Mouse (Mus musculus) midbrain, embryonic 11.5 days (tissue): ENCODE measurements around the gene Rnf141. TPM values are rescaled to one million over a fixed set of nuclear protein-coding genes. Genes with fewer than 3 reads are reported as not detected.

Source experiments
- ATAC-seq: fragments of 200-750 bp; cut with Nextera tagmentation; 2 replicates; pipeline ENCODE4 v1.8.0; 2017; ENCODE audit warnings: moderate TSS enrichment, moderate library complexity; ENCODE audit not compliant: low FRiP score
- DNase-seq: peaks from one replicate; pipeline ENCODE4 v3.0.0; 2015; ENCODE audit warnings: low spot score; ENCODE audit errors: missing footprints
- H3K27ac ChIP-seq: fragments of 300-500 bp; sonication (generic); 2 replicates; pipeline ENCODE4 v1.5.1; 2014; ENCODE audit warnings: low read depth, low read length
- H3K27me3 ChIP-seq: fragments of 300-500 bp; sonication (generic); 2 replicates; pipeline ENCODE4 v1.6.1; 2014; ENCODE audit warnings: mild to moderate bottlenecking, low read length, moderate library complexity, mixed read lengths; ENCODE audit not compliant: control insufficient read depth, insufficient read depth
- H3K36me3 ChIP-seq: fragments of 300-500 bp; sonication (generic); 2 replicates; pipeline ENCODE4 v1.6.1; 2014; ENCODE audit warnings: mild to moderate bottlenecking, low read length, moderate library complexity, mixed read lengths; ENCODE audit not compliant: control insufficient read depth, insufficient read depth
- H3K4me1 ChIP-seq: fragments of 300-500 bp; sonication (generic); 2 replicates; pipeline ENCODE4 v1.6.1; 2014; ENCODE audit warnings: low read length; ENCODE audit not compliant: control insufficient read depth, insufficient read depth
- H3K4me2 ChIP-seq: fragments of 300-500 bp; sonication (generic); 2 replicates; pipeline ENCODE4 v1.6.1; 2014; ENCODE audit warnings: mild to moderate bottlenecking, moderate library complexity
- H3K4me3 ChIP-seq: fragments of 300-500 bp; sonication (generic); 2 replicates; pipeline ENCODE4 v1.5.1; 2014; ENCODE audit warnings: low read depth, low read length
- H3K9ac ChIP-seq: fragments of 300-500 bp; sonication (generic); 2 replicates; pipeline ENCODE4 v1.6.1; 2014; ENCODE audit warnings: low read length
- H3K9me3 ChIP-seq: fragments of 300-500 bp; sonication (generic); 2 replicates; pipeline ENCODE4 v1.6.1; 2016; ENCODE audit warnings: low read length; ENCODE audit not compliant: control insufficient read depth
- whole genome bisulfite sequencing: fragments of 180-500 bp; shearing (Covaris S2); extraction: QIAGEN DNeasy Blood & Tissue Kit; methylation state at CpG from one replicate; pipeline ENCODE4 v1.1.7; 2014; 5-methylcytosine and 5-hydroxymethylcytosine counted together
- polyA plus RNA-seq: library from polyadenylated mRNA; unstranded; fragments of >200 nt; fragmentation: Nextera tagmentation; extraction: Ambion mirVana; gene quantifications from 2 replicates; pipeline ENCODE4 v1.2.1, GENCODE M21; 2014

Rnf141 gene
- polyA plus RNA-seq, 1 experiment from 2014 or later = 27.7 TPM

DNA sequence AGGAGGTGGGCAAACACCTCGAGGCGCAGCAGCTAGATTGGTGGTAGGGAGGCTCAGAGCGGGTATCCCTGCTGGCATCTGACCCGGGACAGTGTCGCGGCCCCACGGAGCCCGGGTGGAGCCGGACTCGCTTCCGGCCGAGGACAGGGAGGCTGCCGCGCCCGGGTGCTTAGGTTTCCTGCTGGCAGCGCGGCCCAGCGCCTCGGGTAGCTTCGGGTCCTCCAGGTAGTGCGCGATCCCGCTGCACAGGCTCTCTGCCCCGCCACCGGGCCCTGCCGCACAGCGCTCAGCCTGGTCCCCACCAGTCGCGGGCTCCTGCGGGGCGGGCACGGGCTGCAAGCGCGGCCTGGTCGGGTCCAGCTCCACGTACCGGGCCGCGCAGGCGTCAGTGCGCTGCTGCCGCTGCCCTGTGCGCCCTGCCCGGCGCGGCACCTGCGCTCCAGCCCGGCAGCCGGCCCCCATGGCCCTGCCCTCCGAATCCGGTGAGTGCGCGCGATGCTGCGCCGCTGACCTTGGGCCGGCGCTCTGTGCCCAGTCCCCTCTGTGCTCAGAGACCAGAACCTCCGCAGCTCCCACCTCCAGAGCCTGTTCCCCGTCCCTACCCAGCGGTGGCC lies 75.7 kb downstream of the Rnf141 start:
- Histone ChIP-seq H3K9ac (peak overlapping the region; percentile 64), H3K4me2 (peak overlapping the region; percentile 91), H3K27me3 (peaks cover 14% of the 10 kb centered on the region), H3K36me3 (no peaks in the 10 kb centered on the region), H3K9me3 (no peaks in the 10 kb centered on the region), H3K4me3 (peak overlapping the region; percentile 53), H3K27ac (no peak overlapping the region), H3K4me1 (0 out of 2 replicates have a peak, but pooled peaks cover 2% of the 10 kb centered on the region)
- ATAC-seq (peak; percentile 72), DNase-seq (peak; percentile 93)
- under 1% methylated on average over 55 of the region's 61 CpGs for WGBS

DNA sequence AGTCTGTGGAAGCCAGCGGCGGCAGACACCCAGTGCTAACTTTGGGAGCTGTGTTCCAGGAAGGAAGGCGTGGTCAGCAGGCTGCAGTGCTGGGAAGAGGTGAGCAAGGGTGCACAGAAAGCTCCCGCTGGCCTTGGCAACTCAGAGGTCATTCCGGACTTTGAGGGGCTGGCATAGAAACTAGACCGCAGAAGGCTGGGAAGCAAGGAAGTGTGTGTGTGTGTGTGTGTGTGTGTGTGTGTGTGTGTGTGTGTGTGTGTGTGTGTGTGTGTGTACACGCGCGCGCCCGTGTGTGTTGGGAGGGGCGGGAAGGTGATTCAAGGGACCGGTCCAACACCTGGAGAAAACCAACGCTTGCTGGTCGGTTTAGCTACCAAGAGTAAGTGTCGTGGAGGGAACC lies 76.3 kb downstream of the Rnf141 start, which contains the start of gene Ampd3:
Gene Ampd3, plus strand, starts transcription at position 206 of the 400 bp plus-strand sequence.
- H3K27me3 ChIP-seq = peaks cover 14% of the 10 kb centered on the region
- DNase-seq = no peak
- 0 out of 2 replicates have a peak, but pooled peaks cover 2% of the 10 kb centered on the region for H3K4me1 ChIP-seq
- no peaks in the 10 kb centered on the region for H3K36me3 ChIP-seq
- WGBS = 11% methylated on average over 14 of the region's 16 CpGs
- no peak within 1 kb of the TSS for H3K27ac ChIP-seq
- no peaks in the 10 kb centered on the region for H3K9me3 ChIP-seq
- peak within 1 kb of the TSS; percentile 64 for H3K9ac ChIP-seq
- H3K4me3 ChIP-seq = peak within 1 kb of the TSS; percentile 53
- no peak for ATAC-seq
- H3K4me2 ChIP-seq = peak within 1 kb of the TSS; percentile 91

DNA sequence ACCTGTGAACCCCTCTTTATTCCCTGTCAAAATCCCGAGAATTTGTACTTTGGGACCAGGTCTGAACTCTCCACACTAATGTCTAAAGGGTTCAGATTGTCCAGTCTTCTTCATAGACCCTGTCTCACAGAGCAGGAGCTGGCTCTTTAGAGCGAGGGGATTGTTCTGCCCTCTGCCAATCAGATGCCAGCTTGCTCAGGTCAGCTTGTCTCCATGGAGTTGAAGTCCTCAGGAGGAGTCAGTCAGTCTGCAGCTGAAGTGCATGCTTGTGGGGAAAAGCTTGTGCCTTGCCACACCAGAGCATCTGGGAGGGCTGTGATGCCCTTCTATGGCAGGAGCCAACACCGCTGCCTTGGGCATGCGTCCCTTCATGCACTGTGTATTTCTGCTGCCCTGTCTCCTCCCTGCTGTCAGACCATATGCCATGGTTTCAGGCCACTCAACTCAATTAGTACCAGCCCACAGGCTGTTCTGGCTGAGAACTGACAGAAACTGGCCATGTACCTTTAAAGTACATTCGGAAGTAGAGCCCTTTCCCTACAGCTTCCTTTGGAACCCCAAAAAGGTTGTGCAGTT lies 81.6 kb downstream of the Rnf141 start:
- H3K4me1 ChIP-seq = no peaks in the 10 kb centered on the region
- H3K27ac ChIP-seq = no peak overlapping the region
- H3K4me3 ChIP-seq = no peak overlapping the region
- no peaks in the 10 kb centered on the region; the same call in 1 of the 2 replicates for H3K27me3 ChIP-seq
- no peak for DNase-seq
- no peaks in the 10 kb centered on the region for H3K9me3 ChIP-seq
- no peak for ATAC-seq
- H3K9ac ChIP-seq = no peak overlapping the region
- 80% methylated on average over 5 of the region's 5 CpGs for WGBS
- H3K36me3 ChIP-seq = no peaks in the 10 kb centered on the region
- no peak overlapping the region for H3K4me2 ChIP-seq

DNA sequence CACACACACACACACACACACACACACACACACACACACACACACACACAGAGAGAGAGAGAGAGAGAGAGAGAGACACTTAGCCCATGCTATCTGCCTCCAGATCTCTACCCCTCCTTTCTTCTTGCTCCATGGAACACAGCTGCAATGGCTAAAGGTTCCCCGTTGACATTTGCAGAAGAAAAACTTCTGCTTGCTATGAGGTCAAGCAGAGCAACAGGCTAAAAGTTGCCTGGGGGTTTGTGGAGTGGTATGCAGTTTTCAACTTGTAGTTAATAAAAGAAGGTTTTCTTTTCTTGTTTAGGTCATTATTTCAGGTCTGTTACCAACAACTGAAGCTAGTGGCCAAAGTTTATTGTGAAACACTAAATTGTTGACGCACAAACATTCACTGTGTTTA lies 87.8 kb downstream of the Rnf141 start:
- WGBS = 72% methylated on average over 2 of the region's 2 CpGs
- H3K36me3 ChIP-seq = no peaks in the 10 kb centered on the region
- peaks cover 3% of the 10 kb centered on the region; the same call in 1 of the 2 replicates for H3K4me1 ChIP-seq
- H3K9ac ChIP-seq = no peak overlapping the region
- no peak overlapping the region for H3K27ac ChIP-seq
- no peaks in the 10 kb centered on the region for H3K9me3 ChIP-seq
- no peak for ATAC-seq
- no peak for DNase-seq
- H3K27me3 ChIP-seq = no peaks in the 10 kb centered on the region
- no peak overlapping the region for H3K4me2 ChIP-seq
- no peak overlapping the region for H3K4me3 ChIP-seq

DNA sequence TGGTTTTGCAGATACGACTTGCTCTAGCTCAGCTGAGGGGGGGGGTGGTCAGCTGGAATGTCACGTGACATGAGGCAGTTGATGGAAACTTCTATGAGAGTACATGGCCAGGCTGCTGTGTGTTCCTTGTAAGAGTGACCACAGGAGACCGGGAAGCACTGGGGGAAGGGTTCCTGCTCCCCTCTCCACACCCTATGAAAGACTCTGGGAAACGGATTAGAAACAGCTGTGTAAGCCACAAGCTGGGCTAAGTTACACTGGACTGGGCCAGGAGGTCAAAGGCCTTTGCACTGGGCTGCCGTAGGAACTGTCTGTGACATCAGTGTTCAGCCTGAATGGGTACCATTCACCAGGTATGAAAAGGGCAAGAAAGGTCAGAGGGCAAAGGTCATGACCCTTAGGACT lies 90.3 kb downstream of the Rnf141 start:
- Histone ChIP-seq H3K9me3 (no peaks in the 10 kb centered on the region), H3K4me2 (no peak overlapping the region), H3K4me3 (no peak overlapping the region), H3K36me3 (no peaks in the 10 kb centered on the region), H3K4me1 (peaks cover 3% of the 10 kb centered on the region; the same call in 1 of the 2 replicates), H3K27ac (no peak overlapping the region), H3K27me3 (no peaks in the 10 kb centered on the region), H3K9ac (no peak overlapping the region)
- WGBS = 15% methylated on average over 5 of the region's 5 CpGs
- ATAC-seq (0 out of 2 replicates have a peak, but pooled peaks have one; percentile 42), DNase-seq (peak; percentile 91)

DNA sequence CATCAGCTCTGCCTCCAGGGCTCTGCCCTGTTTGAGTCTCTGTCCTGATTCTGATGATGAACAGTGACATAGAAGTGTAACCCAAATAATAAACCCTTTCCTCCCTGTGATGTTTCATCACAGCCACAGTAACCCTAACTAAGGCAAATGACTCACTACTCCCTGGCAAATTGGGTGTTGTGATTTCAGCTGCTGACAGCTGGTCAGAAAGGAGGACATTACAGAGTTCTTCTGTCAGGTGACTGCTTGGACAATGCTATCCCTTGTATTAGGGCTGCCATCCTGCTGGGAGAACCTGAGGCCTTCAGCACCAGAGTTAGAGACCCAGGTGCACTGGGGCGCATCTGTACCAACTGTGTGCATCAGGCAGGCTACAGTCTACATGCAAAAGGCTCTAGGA lies 90.9 kb downstream of the Rnf141 start:
- H3K36me3 ChIP-seq = no peaks in the 10 kb centered on the region
- H3K4me2 ChIP-seq = no peak overlapping the region
- no peak for DNase-seq
- no peak for ATAC-seq
- no peak overlapping the region for H3K27ac ChIP-seq
- H3K4me3 ChIP-seq = no peak overlapping the region
- H3K27me3 ChIP-seq = no peaks in the 10 kb centered on the region
- H3K9ac ChIP-seq = no peak overlapping the region
- WGBS = 86% methylated on average over 1 of the region's 1 CpGs
- peaks cover 3% of the 10 kb centered on the region; the same call in 1 of the 2 replicates for H3K4me1 ChIP-seq
- H3K9me3 ChIP-seq = no peaks in the 10 kb centered on the region

DNA sequence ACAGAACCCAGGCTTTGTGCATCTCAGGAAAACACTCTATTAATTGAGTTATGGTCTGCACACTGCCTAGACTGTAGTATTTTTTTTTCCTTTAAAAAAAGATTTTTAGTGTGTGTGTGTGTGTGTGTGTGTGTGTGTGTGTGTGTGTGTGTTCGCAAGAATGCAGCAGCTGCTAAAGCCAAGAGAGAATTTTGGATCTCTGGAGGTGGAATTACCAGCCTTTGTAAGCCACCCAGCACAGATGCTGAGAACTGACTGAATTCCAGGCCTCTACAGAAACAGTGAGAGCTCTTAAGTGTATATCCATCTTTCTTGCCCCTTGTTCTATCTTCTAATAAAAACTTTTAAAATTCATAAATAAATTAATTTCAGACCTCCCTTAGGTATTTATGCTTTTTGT lies 92.6 kb downstream of the Rnf141 start:
- no peaks in the 10 kb centered on the region for H3K36me3 ChIP-seq
- no peak overlapping the region for H3K9ac ChIP-seq
- no peak overlapping the region for H3K4me3 ChIP-seq
- peaks cover 3% of the 10 kb centered on the region; the same call in 1 of the 2 replicates for H3K4me1 ChIP-seq
- DNase-seq (no peak), ATAC-seq (no peak)
- 85% methylated on average over 1 of the region's 1 CpGs for WGBS
- H3K27ac ChIP-seq = no peak overlapping the region
- H3K9me3 ChIP-seq = no peaks in the 10 kb centered on the region
- H3K27me3 ChIP-seq = no peaks in the 10 kb centered on the region
- no peak overlapping the region for H3K4me2 ChIP-seq

DNA sequence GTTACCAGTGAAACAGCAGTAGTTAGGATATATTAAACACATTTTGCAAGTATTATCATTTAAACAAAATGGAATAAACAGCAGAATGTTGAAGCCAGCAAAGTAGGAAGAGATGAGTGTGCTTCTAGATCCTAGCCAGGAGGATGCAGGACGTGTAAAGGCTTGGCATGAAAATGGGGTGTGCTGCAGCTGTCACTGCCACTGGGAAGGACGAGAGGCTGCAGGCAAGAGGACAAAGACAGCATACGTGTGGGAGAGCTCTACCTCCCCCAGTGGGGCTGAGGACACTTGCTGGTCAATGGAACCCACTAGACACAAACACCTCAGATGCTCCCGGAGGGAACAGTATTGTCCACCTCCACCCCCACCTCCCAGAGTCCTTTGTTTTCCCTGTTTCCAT lies 93.4 kb downstream of the Rnf141 start:
- Histone ChIP-seq H3K4me3 (no peak overlapping the region), H3K9me3 (no peaks in the 10 kb centered on the region), H3K27ac (no peak overlapping the region), H3K27me3 (no peaks in the 10 kb centered on the region), H3K36me3 (no peaks in the 10 kb centered on the region), H3K9ac (no peak overlapping the region), H3K4me1 (peaks cover 3% of the 10 kb centered on the region; the same call in 1 of the 2 replicates), H3K4me2 (no peak overlapping the region)
- ATAC-seq = no peak
- 49% methylated on average over 4 of the region's 4 CpGs for WGBS
- DNase-seq = no peak
